Mouse (Mus musculus): ENCODE data around the gene Amh.
A peak's percentile ranks its signal among the peaks of the same experiment; 100 is the strongest.
"Not testable (repeated sequence)": the region's sequence is repeated elsewhere in the genome, so short reads cannot be mapped to it uniquely, and the experiment has no call there.

Amh gene

DNA sequence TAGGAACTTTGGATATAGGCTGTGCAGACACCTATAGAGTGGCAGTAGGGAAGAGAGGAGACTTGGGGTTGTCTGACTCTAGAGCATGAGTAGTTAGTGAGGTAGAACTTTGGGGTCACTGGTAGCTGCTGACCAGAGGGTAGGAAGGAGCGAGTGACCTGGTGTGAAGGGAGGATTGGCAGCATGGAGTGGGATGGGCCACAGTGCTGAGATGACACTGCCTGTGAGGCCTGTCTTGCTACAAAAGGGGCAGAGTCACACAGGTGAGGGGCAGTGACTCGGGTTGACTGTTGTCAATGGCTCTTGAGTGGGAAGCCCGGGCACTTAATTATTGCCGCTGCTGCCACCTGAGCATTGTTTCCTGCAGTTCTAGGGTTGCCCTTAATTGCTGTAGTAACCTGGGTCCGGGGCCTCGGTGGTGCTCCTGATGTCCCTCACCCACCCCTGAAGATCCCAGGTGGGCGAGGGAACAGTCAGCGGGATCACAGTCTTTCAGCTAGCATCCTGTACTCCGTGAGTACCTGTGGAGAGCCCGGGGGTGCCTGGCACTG is 22.9 kb downstream of the Amh start:
- no peak for DNase-seq (ENCODE audit: low read depth, low spot score)

DNA sequence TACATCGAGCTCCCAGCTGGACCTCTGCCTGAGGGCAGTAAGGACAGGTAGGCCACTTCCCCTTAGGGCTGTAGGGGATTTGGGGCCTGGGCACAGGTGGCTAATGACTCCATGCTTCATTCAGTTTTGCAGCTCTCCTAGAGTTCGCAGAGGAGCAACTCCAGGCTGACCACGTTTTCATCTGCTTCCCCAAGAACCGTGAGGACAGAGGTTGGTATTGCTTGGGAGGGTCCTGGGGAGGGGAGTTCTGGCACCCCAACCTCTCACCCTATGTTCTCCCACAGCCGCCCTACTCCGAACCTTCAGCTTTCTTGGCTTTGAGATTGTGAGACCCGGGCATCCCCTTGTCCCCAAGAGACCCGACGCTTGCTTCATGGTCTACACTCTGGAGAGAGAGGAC is 23.5 kb downstream of the Amh start:
- DNase-seq (ENCODE audit: low read depth, low spot score): not testable (repeated sequence)

DNA sequence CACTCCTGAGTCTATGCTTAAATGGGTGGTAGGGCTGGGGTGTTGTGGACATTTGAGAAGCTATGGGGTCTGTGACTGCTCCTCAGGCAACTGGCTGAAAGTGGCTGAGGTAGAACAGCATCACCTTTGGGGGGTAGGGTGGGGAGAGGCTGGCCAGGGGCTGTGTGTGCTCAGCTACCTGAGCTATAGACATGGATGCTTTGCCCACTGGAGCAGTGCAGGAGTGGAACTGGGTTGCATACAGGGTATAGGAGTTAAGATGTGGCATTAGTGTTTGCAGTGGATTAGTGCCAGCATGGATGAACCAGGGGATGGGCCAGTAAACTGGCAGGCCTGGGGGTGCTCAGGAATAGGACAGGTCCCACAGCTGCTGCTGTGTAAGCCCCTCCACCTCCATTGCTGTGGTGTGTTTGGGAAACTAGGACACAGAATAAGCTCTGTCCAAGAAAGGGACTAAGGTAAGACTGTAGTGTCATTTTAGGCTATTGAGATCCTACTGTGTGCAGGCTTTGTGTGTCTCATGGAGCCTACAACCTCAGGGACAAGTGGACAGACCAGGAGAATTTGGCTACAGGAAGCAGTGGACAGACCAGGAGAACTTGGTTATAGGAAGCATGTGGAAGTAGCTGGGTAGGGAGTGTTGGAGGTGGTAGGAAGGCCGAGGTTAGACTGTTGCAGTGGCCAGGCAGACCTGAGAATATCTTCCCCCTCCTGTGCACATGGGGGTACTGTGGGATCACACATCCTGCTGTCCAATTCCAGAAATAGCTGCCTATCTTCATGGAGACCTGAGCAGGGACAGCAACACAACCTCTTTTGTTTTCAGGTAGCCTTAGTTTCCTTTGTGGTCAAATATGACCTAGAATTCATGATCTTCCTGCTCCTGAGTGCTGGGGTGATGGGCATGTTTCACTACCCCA is 24.6 kb downstream of the Amh start:
- no peak for DNase-seq (ENCODE audit: low read depth, low spot score)

DNA sequence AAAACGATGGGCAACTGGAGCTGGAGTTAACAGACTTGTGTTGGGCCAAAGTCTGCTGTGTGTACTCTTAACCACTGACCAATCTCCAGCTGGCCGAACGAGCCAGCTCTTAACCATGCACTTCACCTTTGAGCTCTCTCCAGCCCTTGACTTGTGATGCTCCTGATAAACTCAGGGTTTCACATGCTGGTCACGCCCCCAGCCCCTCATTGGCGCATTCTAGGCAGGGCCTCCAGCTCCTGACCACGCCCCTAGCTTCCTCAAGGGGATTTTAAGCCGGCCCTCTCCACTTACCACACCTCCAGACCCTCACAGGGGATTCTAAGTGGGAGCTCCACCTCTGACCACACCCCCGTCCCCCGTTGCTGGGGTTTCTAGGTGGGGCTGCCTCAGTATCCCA is 26.1 kb downstream of the Amh start:
- peak; percentile 67 for DNase-seq (ENCODE audit: low read depth, low spot score)

DNA sequence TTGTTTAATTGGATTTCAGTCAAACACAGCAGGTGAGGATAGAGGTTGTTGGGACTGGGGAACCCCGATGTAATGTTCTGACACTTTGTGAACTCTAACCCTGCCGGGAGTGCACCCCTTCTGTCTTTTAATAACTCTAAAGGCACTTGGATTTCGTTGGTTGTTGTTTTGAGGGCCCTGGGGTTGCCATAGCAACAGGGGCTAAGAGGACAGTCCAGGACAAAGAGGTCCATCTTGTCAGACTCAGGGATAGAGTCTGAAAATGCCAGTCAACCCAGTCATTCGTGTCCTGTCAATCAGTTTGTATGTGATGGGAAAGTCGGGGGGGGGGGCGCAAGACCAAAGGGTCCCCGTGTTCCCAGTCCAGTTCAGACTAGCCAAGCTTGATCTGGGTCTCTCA is 27.8 kb downstream of the Amh start:
- no peak for DNase-seq (ENCODE audit: low read depth, low spot score)

DNA sequence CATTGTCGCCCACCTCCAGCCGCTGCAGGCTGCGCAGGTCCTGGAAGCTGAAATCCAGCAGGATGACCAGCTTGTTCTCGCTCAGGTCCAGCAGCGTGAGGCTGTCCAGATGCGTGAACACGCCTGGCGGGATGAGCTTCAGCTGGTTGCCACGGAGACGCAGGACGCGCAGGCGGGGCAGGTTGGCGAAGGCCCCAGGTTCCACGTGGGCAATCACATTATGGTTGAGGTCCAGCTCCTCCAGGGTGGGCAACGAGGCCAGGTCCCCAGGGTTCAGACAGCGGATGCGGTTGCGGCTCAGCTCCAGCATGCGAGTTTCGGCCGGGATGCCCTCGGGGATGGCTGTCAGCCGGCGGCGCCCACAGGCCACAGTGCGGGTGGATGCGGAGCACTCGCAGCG is 30.6 kb downstream of the Amh start:
- no peak for DNase-seq (ENCODE audit: low read depth, low spot score)

DNA sequence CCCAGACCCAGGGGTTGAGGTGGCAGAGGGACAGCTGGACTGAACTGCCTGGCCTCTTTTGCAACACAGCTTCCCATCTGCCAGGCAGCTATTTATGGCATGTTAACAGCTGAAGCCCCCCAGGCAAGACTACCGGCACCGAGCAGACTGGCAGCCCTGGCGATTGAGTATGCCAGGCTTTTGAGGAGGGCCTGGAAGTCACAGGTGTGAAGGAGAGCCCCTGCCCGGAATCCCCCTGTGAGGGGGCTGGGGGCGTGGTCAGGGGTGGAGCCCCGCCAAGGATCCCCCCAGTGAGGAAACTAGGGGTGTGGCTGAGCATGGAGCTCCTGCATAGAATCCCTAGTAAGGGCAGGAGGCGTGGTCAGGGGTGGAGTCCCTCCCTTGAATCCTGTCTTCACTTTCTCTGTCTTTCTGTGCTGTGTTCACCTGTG is 31.9 kb downstream of the Amh start:
- no peak for DNase-seq (ENCODE audit: low read depth, low spot score)

DNA sequence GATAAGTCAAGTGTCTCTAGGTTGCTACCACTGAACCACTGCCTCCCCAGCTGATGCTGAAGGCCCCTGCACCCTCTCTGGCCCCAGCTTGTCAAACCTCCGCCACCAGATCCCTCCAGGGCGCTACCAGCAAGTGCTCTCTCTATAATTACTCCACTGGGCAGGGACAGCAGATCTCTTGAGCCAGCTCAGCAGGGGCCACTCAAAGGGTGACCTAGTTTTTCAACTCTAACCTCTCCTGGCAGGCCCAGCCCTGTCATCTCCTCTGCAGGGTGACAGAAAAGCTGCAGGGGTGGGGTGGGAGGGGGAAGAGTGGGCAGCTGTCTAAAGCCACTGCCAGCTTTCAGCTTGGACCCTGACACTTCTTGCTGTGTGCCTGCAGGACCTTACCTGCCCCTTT is 32.8 kb downstream of the Amh start:
- DNase-seq (ENCODE audit: low read depth, low spot score): no peak

DNA sequence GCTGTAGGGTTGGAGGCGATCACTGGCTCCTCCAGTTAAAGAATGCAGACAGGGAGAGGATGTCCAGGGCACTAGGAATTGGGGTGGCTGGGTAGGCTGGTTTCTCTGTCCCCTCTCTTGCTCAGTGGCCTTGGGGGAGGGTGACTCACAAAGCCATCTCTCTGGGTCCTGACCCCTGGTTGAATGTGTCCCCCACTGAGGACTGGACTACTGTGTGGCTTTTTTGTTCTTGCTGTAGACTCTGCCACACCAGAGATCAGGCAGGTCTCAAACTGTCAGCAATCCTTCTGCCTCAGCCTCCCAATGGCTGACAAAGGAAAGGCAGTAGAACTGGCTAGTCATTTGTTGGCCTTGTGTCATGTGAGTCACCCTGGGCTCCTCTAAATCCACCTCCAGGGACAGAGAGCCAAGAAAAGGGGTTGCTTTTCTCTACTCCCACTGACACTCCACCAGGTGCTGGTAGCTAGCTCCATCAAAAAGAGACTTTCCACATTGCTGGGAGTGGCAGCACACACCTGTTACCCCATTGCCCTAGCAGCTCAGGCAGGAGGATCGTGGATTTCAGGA is 33.4 kb downstream of the Amh start:
- no peak for DNase-seq (ENCODE audit: low read depth, low spot score)

DNA sequence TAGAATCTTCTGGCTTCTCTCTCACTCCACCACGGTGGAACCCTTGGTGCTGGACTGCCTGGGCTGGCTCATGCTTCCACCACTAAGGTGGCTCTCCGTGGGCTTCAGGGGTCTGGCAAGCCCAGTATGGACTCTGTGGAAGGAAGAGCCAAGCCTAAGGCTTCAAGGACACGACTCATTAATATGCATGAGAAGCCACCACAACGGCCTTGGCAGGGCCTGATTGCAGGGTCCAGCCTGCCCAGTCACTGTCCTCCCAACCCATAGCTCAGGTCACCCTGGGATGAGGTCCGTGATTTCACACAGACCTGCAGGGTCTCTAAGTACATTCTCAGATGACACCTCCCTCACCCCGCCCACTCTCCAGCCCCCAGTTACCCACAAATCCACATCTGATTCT is 34.8 kb downstream of the Amh start:
- DNase-seq (ENCODE audit: low read depth, low spot score): no peak

DNA sequence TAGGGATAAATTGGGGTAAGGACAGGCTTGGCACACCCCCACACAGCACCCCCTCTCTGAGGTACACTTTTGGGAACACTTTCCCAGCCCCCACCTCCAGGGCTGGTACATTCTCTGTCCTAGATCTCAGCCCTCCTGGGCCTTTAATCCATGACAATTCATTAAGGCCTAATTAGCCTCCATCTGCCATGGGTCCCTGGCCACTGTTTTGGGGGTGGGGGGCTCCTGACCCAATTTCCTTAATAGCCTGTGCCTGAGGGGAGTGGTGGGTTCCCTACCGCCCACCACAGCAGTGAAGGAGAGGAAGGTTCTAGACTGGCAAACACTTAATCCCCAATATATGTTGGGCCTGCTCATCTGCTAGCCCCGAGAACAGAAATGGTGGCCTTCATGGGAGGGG is 36.6 kb downstream of the Amh start:
- no peak for DNase-seq (ENCODE audit: low read depth, low spot score)

DNA sequence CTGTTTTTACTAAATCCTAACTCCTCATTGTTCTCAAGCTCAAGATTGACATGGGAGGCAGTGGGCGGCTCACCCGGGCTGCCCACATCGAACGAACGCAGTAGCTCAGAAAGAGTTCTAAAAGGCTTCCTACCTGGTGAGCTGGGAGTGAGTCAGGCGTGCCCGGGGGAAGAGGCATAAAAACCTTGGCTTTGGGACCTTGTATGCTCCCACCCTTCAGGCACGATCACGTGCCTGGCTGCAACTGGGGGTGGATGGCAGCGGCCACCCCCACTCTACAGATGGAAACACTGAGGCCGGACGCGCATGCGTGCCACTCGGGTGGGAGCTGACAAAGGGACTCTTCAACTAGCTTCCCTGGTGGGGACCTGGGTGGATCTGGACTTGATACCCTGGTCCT is 37.3 kb downstream of the Amh start:
- no peak for DNase-seq (ENCODE audit: low read depth, low spot score)

DNA sequence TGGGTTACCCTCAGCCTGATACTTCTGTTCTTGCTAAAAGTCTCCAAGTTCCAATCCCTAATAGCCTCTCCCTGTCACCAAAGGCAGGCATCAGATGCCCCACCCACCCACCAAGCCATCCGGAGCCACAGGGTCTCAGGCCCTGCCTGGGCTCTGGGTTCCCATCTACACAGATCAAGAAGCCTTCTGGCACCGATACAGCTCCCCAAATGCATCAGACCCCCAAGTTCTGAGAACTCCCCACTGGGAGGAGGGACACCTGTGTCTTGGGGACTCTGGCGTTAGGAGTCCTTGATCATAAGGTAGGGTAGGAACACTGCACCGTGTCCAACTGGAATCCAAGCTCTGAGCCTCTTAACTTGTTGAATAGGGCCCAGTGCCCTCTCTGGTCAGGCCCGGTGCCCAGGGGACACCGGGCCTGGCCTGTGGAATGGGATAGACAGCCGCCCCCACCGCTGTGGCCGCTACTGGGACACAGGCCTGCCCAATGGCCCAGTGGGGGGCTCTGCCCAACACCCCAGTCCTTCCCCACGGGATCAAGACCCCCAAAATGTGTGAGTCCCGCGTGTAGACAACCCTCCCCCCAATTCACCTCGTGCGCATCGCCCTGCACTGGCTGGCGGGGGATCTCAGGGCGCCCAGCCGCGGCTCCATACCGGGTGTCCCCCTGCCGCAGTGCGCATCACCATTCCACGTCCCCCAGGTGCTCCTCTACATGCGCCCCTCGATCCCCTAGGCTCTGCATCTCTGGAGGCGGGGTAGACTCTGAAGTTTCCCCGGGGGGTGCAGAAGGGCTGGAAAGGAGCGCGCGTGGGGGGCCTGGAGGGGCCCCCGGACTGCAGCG is 38.3 kb downstream of the Amh start:
- DNase-seq (ENCODE audit: low read depth, low spot score): no peak

DNA sequence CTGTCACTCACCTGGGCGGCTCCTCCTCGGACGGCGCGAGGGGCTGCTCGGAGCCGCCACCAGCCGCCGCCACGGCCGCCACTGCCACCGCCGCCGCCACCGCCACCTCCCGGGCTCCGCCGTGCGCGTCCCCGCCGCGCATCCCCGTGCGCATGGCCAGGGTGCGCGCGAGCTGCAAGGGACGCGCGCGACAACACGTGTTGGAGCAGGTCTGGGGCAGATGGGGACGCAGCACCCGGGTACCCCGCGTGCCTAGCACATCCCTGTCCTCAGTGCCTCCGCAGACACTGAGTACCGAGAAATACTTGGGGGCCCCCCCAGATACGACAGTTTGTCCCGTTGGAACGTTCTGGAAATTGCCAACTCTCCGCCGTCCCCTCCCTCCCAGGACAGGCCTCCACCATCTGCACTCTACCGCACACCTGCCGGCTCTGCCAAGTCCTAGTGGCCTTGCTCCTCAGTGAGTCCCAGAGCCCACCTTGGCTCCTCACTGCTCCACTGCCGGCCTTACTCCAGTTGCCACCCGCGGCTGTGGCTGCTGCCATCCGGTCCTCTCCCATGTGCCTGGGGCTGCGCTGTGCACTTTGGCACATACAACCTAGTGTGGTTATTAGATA is 39.0 kb downstream of the Amh start, which contains the start of gene Lingo3:
Gene Lingo3, minus strand, starts transcription at position 109 of the 617 bp plus-strand sequence.
- no peak for DNase-seq (ENCODE audit: low read depth, low spot score)

DNA sequence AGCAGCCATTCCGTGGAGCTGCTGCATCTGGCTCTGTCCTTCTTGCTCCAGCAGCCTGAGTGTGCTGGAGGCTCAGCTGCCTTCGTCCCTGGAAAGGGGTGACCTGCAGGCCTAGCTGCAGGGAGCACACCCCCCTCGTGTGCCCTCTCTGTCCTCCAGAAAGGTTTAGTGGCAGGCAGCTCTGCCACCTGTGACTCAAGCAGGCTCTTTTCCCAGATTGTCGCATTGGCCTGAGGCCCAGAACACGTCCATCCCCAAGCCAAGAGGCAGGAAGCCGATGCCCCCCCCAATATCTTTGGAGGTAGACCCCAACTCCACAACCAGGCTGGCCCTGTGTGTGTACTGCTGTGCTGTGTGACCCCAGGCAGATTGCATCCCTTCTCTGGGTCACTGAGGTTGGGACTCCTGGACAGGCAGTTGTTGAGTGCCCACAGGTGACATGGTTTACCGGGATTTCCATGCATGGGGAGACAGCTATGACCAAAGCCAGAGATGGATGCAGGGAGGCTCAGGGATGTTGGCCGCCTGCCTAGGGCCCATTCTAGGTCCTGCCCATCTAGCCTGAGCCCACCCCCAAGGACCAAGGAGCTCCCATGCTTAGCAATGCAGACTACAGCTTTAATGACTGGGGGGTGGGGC is 40.1 kb downstream of the Amh start:
- no peak for DNase-seq (ENCODE audit: low read depth, low spot score)

DNA sequence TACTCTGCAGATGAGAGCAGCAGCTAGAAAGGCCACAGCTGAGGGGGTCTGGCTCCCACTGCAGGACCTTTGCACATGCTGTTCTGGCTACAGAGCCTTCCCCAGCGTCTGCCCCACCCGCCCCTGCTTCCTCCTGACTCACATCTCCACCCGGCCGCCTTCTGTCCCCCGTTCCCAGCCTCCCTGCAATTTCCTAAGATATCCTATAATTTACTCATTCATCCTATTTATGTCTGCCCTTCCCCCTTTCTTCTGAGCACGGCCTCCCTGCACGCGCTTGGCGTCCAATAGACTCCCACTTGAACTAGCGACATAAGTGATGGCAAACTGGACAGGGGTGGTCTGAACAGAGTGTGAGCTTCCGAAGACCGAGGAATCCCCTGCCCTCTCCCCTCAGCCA is 40.7 kb downstream of the Amh start:
- no peak for DNase-seq (ENCODE audit: low read depth, low spot score)

DNA sequence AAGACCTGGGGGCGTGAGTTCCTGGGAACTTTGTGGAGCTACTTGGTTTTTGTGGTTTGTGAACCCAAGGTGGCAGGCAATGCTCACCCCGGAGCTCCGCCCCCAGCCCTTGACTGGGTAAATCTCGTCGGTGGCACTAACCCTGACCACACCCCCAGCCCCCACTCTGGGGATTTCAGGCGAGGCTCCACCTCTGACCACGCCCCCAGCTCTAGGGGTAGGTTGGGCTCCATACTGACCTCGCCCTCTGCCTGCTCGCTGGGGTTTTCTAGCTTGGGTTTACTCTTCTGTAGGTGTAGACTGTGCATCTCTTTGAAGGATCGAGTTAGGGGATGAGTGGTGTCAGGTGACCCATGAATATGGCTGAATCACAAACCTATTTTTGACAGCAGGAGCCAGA is 43.5 kb downstream of the Amh start:
- DNase-seq (ENCODE audit: low read depth, low spot score): no peak

DNA sequence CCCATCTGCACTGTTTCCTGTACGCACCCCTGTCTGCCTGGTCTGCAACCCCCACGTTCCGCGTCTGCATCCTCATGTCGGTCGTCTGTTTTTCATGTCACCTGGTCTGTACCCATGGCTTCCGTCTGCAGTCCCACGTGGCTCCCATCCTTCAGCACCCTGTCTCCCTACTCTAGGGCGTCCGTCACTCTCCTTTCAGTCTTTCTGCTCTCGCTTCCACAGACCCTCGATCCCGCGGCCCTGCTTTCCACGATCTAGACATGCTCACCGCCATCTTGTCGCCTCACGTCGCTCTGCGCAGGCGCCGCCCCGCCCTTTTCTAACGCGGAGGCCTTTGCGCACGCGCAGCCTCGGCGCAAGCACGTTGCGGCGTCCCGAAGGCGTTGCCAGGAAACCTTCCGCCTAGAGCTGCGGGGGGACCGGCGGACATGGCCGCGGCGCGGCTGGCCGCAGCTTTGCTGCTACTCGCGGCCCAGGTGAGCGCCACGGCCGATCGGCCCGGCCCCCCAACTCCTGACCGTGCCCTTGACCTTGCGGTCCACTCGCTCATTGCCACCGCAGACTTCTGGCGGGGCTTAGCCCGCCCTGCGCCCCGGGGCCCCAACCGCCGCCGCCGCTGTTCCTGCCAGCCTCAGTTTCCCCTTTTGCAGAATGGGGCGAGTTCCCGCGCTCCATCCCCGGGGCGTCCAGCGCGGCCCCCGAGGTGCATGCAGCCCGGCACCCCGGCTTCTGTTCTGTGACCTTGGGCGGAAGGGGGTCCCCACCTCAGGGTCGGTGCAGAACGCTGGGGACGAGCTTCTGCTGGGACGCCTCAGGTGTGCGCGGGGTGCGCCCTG is 50.1 kb downstream of the Amh start, which contains the start of the genes Lsm7 and Sppl2b:
Gene Lsm7, minus strand, starts transcription at position 297 of the 836 bp plus-strand sequence.
Gene Sppl2b, plus strand, starts transcription at position 363 of the 836 bp plus-strand sequence.
- peak; percentile 97 for DNase-seq (ENCODE audit: low read depth, low spot score)

DNA sequence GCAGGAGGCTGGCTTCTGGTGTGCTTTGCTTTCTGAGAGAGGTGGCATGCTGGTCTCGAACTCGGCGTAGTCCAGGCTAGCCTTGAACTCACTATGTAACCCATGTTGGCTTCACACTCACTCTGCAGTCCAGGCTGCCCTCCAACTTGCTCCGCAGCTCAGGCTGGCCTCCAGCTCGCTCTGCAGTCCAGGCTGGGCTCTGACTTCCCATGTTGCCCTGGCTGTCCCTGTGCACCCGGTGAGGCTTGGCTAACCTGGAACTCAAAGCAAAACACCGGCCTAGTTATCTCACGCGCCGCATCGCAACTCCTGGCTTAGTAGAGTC is 50.7 kb downstream of the Amh start:
- no peak for DNase-seq (ENCODE audit: low read depth, low spot score)

DNA sequence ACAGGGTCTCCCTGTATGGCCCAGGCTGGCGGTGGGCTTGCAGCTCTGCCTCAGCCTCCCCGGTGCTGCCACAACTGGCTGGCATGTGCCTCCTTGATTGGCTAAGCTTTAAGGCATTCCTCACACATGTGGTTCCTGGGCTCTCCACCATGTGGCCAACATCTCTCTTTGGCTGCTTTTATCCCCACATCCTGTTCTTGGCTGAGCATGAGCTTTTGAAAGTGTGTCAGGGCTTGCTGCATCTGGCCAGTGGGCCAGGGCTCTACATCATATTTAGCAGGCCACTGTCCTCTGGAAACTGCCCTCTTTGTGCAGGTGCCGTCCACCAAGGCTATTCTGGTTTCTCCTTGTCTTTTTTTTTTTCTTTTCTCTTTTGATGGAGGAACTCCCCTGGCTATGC is 51.2 kb downstream of the Amh start:
- no peak for DNase-seq (ENCODE audit: low read depth, low spot score)
